Mouse (Mus musculus): ENCODE measurements around the gene Ankrd7. TPM values are rescaled to one million over a fixed set of nuclear protein-coding genes. Genes with fewer than 3 reads are reported as not detected.
A peak's percentile ranks its signal among the peaks of the same experiment; 100 is the strongest.

Gene Ankrd7
- polyA plus RNA-seq, 1 experiment = 0.23 TPM

DNA sequence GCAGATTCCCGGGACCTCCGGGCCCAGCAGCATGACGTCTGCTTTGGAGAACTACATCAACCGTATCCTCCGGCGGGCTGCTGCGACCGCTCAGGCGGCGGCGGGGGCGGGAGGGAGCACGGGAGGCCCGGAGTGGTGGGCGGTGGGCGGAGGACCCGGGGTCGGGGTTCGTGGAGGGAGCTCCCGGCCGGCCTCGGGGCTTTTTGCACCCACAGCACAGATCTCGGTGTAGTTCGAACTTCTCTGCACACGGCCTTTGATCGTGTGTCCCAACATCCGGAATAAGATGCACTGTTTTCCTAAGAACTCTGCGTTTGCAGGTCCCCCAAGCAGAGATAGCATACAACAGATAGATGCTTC, 17.4 kb upstream of the Ankrd7 start:
- DNase-seq = no peak
- Histone ChIP-seq H3K27me3 (ENCODE audit: control insufficient read depth, insufficient read depth, low read length) (no peaks in the 10 kb centered on the region), H3K4me1 (ENCODE audit: control insufficient read depth, insufficient read depth, low read length) (no peaks in the 10 kb centered on the region), H3K27ac (ENCODE audit: insufficient read depth, low read length) (no peak overlapping the region), H3K4me3 (replicated peaks; ENCODE audit: insufficient read depth, low read depth, low read length) (peak overlapping the region; percentile 94)
- no peak for TF ChIP-seq CTCF (IDR thresholded peaks at IDR 0.05; ENCODE audit: borderline replicate concordance, insufficient read depth, low read depth, low read length)
- no peak for TF ChIP-seq POLR2A (IDR thresholded peaks at IDR 0.05; ENCODE audit: borderline replicate concordance, insufficient read depth, low read length)
- under 1% methylated on average over 28 of the region's 28 CpGs for WGBS

DNA sequence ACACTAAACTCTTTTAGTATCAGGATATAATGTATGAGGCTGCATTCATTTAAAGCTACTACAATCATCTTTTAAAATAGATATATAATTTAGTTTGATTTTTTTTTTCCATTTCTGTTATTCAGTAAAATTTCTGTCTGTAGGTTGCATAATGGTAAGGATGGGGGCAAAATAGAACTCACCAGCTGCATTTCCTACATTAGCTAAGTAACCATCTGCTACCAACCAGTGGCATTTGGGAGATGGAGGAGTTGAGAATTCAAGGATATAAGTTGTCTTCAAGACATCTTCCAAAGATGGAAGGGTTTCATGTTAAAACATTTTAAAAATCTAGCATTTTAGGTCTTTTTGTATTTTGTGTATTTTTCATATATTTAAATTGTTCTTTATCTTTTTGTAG, 10.8 kb upstream of the Ankrd7 start:
- DNase-seq = no peak
- TF ChIP-seq CTCF (IDR thresholded peaks at IDR 0.05; ENCODE audit: borderline replicate concordance, insufficient read depth, low read depth, low read length) (no peak), POLR2A (IDR thresholded peaks at IDR 0.05; ENCODE audit: borderline replicate concordance, insufficient read depth, low read length) (no peak)
- Histone ChIP-seq H3K27ac (ENCODE audit: insufficient read depth, low read length) (no peak overlapping the region), H3K4me1 (ENCODE audit: control insufficient read depth, insufficient read depth, low read length) (no peaks in the 10 kb centered on the region), H3K4me3 (replicated peaks; ENCODE audit: insufficient read depth, low read depth, low read length) (no peak overlapping the region), H3K27me3 (ENCODE audit: control insufficient read depth, insufficient read depth, low read length) (no peaks in the 10 kb centered on the region)

DNA sequence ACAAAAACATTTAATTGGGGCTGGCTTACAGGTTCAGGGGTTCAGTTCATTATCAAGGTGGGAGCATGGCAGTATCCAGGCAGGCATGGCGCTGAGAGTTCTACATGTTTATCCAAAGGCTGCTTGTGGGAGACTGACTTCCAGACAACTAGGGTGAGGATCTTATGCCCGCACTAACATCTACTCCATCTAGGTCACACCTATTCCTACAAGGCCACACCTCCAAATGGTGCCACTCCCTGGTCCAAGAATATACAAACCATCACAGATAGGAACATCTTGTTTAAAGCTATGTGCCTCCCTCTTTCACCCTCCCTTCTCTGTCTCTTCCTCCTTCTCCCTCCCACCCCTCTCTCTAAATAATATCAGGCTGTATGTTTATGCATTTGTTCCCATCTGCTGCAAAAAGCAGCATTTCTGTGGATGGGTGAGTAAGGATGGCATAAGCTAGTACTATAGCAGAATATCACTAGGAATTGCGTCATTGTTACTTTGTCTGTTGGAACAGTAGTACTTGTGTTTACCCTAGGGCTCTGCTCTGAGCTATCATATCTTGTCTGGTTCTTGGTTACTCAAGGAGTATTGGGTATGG, 9.5 kb upstream of the Ankrd7 start:
- TF ChIP-seq CTCF (IDR thresholded peaks at IDR 0.05; ENCODE audit: borderline replicate concordance, insufficient read depth, low read depth, low read length) = no peak
- TF ChIP-seq POLR2A (IDR thresholded peaks at IDR 0.05; ENCODE audit: borderline replicate concordance, insufficient read depth, low read length) = no peak
- WGBS = over 99% methylated on average over 3 of the region's 3 CpGs
- DNase-seq = no peak
- Histone ChIP-seq H3K4me1 (ENCODE audit: control insufficient read depth, insufficient read depth, low read length) (no peaks in the 10 kb centered on the region), H3K4me3 (replicated peaks; ENCODE audit: insufficient read depth, low read depth, low read length) (no peak overlapping the region), H3K27me3 (ENCODE audit: control insufficient read depth, insufficient read depth, low read length) (no peaks in the 10 kb centered on the region), H3K27ac (ENCODE audit: insufficient read depth, low read length) (no peak overlapping the region)

GRCm38 (mm10) chr6:18889030-18889429, 22.9 kb downstream of the Ankrd7 start:
- no peak overlapping the region for H3K27ac ChIP-seq (ENCODE audit: insufficient read depth, low read length)
- no peaks in the 10 kb centered on the region for H3K4me1 ChIP-seq (ENCODE audit: control insufficient read depth, insufficient read depth, low read length)
- 69% methylated on average over 2 of the region's 2 CpGs for WGBS
- no peak overlapping the region for H3K4me3 ChIP-seq (replicated peaks; ENCODE audit: insufficient read depth, low read depth, low read length)
- H3K27me3 ChIP-seq (ENCODE audit: control insufficient read depth, insufficient read depth, low read length) = no peaks in the 10 kb centered on the region
- TF ChIP-seq POLR2A (IDR thresholded peaks at IDR 0.05; ENCODE audit: borderline replicate concordance, insufficient read depth, low read length) (no peak), CTCF (IDR thresholded peaks at IDR 0.05; ENCODE audit: borderline replicate concordance, insufficient read depth, low read depth, low read length) (no peak)
- DNase-seq = no peak

- Histone ChIP-seq H3K27ac (ENCODE audit: insufficient read depth, low read length) (no peak overlapping the region), H3K4me3 (replicated peaks; ENCODE audit: insufficient read depth, low read depth, low read length) (no peak overlapping the region), H3K27me3 (ENCODE audit: control insufficient read depth, insufficient read depth, low read length) (no peaks in the 10 kb centered on the region), H3K4me1 (ENCODE audit: control insufficient read depth, insufficient read depth, low read length) (no peaks in the 10 kb centered on the region)
- TF ChIP-seq POLR2A (IDR thresholded peaks at IDR 0.05; ENCODE audit: borderline replicate concordance, insufficient read depth, low read length) = no peak
- DNase-seq = no peak
Observed at GRCm38 (mm10) chr6:18894142-18894541, 28.0 kb downstream of the Ankrd7 start.

GRCm38 (mm10) chr6:18907173-18907572, 41.1 kb downstream of the Ankrd7 start:
- Histone ChIP-seq H3K4me3 (replicated peaks; ENCODE audit: insufficient read depth, low read depth, low read length) (no peak overlapping the region), H3K4me1 (ENCODE audit: control insufficient read depth, insufficient read depth, low read length) (no peaks in the 10 kb centered on the region), H3K27me3 (ENCODE audit: control insufficient read depth, insufficient read depth, low read length) (no peaks in the 10 kb centered on the region), H3K27ac (ENCODE audit: insufficient read depth, low read length) (no peak overlapping the region)
- TF ChIP-seq CTCF (IDR thresholded peaks at IDR 0.05; ENCODE audit: borderline replicate concordance, insufficient read depth, low read depth, low read length) = peak; percentile 43; the same call in 1 of the 2 replicates
- no peak for TF ChIP-seq POLR2A (IDR thresholded peaks at IDR 0.05; ENCODE audit: borderline replicate concordance, insufficient read depth, low read length)
- WGBS = 88% methylated on average over 2 of the region's 2 CpGs
- DNase-seq = peak in 1 of 2 experiments; percentile 45

GRCm38 (mm10) chr6:18913179-18913578, 47.1 kb downstream of the Ankrd7 start:
- H3K27ac ChIP-seq (ENCODE audit: insufficient read depth, low read length) = no peak overlapping the region
- no peaks in the 10 kb centered on the region for H3K27me3 ChIP-seq (ENCODE audit: control insufficient read depth, insufficient read depth, low read length)
- WGBS = 77% methylated on average over 4 of the region's 4 CpGs
- no peaks in the 10 kb centered on the region for H3K4me1 ChIP-seq (ENCODE audit: control insufficient read depth, insufficient read depth, low read length)
- peak in 1 of 2 experiments; percentile 39 for DNase-seq
- peak; percentile 46; the same call in 1 of the 2 replicates for TF ChIP-seq CTCF (IDR thresholded peaks at IDR 0.05; ENCODE audit: borderline replicate concordance, insufficient read depth, low read depth, low read length)
- no peak for TF ChIP-seq POLR2A (IDR thresholded peaks at IDR 0.05; ENCODE audit: borderline replicate concordance, insufficient read depth, low read length)
- H3K4me3 ChIP-seq (replicated peaks; ENCODE audit: insufficient read depth, low read depth, low read length) = no peak overlapping the region

DNA sequence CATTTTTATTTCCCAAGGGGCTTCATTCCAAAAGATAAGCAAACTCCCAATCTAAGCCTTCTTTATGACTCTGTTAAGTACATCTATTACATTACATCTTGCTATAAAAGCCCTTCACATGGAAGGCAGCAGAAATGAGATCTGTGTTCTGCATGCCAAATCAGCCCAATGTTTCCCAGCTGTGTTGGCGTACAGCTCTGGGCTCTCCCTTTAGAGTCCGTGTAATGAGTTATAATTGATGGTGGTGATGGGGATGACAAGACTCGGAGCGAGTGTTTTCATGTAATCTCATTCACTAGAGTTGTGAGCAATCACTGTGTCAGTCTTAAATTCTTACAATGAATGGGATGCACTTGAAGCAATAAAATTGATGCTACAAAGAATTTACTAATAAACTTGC, 49.9 kb downstream of the Ankrd7 start:
- TF ChIP-seq CTCF (IDR thresholded peaks at IDR 0.05; ENCODE audit: borderline replicate concordance, insufficient read depth, low read depth, low read length) (no peak), POLR2A (IDR thresholded peaks at IDR 0.05; ENCODE audit: borderline replicate concordance, insufficient read depth, low read length) (no peak)
- Histone ChIP-seq H3K27me3 (ENCODE audit: control insufficient read depth, insufficient read depth, low read length) (no peaks in the 10 kb centered on the region), H3K4me3 (replicated peaks; ENCODE audit: insufficient read depth, low read depth, low read length) (no peak overlapping the region), H3K27ac (ENCODE audit: insufficient read depth, low read length) (no peak overlapping the region), H3K4me1 (ENCODE audit: control insufficient read depth, insufficient read depth, low read length) (no peaks in the 10 kb centered on the region)
- no peak for DNase-seq
- 90% methylated on average over 4 of the region's 4 CpGs for WGBS
